Mouse (Mus musculus) ES-E14 (cell line): ENCODE data around the gene Sec14l2. TPM values are rescaled to one million over a fixed set of nuclear protein-coding genes. Genes with fewer than 3 reads are reported as not detected.
"Not testable (repeated sequence)": the region's sequence is repeated elsewhere in the genome, so short reads cannot be mapped to it uniquely, and the experiment has no call there.

Experiments used
- DNase-seq: peaks from one replicate; pipeline ENCODE4 v3.0.0-alpha.2; 2013; ENCODE audit warnings: low read depth, low spot score
- H3K27ac ChIP-seq: 2 replicates; pipeline ENCODE4 v1.5.1; 2012; ENCODE audit warnings: low read depth, mild to moderate bottlenecking, low read length, moderate library complexity, mixed read lengths; ENCODE audit not compliant: poor library complexity, insufficient read depth, severe bottlenecking
- H3K36me3 ChIP-seq: 2 replicates; pipeline ENCODE4 v1.6.1; 2012; ENCODE audit warnings: mild to moderate bottlenecking, low read length, moderate library complexity, mixed read lengths; ENCODE audit not compliant: control insufficient read depth, poor library complexity, insufficient read depth, severe bottlenecking
- H3K4me1 ChIP-seq, 2 experiments: fragments of 150-350 bp in 1 of 2; sonication (generic) in 1 of 2; 2 replicates each; pipeline ENCODE4 v1.6.1; 2012; ENCODE audit warnings: low read length in 2 of 2, mild to moderate bottlenecking in 1 of 2, mixed read lengths in 1 of 2; ENCODE audit not compliant: control insufficient read depth in 2 of 2, insufficient read depth in 2 of 2, poor library complexity in 1 of 2
- H3K4me3 ChIP-seq, 2 experiments: fragments of 150-350 bp in 1 of 2; sonication (generic) in 1 of 2; 2 replicates each; pipeline ENCODE4 v1.5.1; 2012; ENCODE audit warnings: low read length in 2 of 2, low read depth in 1 of 2, mild to moderate bottlenecking in 1 of 2, mixed read lengths in 1 of 2; ENCODE audit not compliant: insufficient read depth in 1 of 2, poor library complexity in 1 of 2, severe bottlenecking in 1 of 2
- H3K9ac ChIP-seq: 2 replicates; pipeline ENCODE4 v1.6.1; 2012; ENCODE audit warnings: low read depth, mild to moderate bottlenecking, low read length, mixed read lengths; ENCODE audit not compliant: poor library complexity, insufficient read depth, severe bottlenecking
- H3K9me3 ChIP-seq: fragments of 150-350 bp; sonication (generic); 2 replicates; pipeline ENCODE4 v1.6.1; 2012; ENCODE audit warnings: low read depth, mild to moderate bottlenecking, low read length; ENCODE audit not compliant: control insufficient read depth, insufficient read depth
- CHD2 ChIP-seq: IDR thresholded peaks from 2 replicates; pipeline ENCODE4 v1.6.1; 2014; ENCODE audit warnings: mild to moderate bottlenecking, low read depth, low read length, inconsistent platforms
- HCFC1 ChIP-seq: IDR thresholded peaks from 2 replicates; pipeline ENCODE4 v1.6.1; 2012; ENCODE audit warnings: low read length, inconsistent platforms, borderline replicate concordance; ENCODE audit not compliant: insufficient read depth
- MAFK ChIP-seq: IDR thresholded peaks from 2 replicates; pipeline ENCODE4 v1.6.1; 2014; ENCODE audit warnings: mild to moderate bottlenecking, low read depth, low read length, inconsistent platforms; ENCODE audit not compliant: insufficient read depth
- ZC3H11A ChIP-seq: IDR thresholded peaks from 2 replicates; pipeline ENCODE4 v1.6.1; 2012; ENCODE audit warnings: low read depth, mild to moderate bottlenecking, inconsistent platforms, low read length, borderline replicate concordance
- ZNF384 ChIP-seq: IDR thresholded peaks from 2 replicates; pipeline ENCODE4 v1.6.1; 2012; ENCODE audit warnings: low read depth, low read length, inconsistent platforms
- in situ Hi-C, 2 experiments: fragments of 600-800 bp; cut with MboI; formaldehyde crosslinking; loops; one replicate each; pipeline ENCODE4 v1.15.1; 2025; ENCODE audit warnings: low sequenced_read_pairs in 2 of 2, inconsistent platforms in 1 of 2; ENCODE audit not compliant: unreplicated experiment in 2 of 2
- total RNA-seq: library from RNA; depleted of rRNA; stranded (reverse); fragments of 300-350 nt; gene quantifications from 2 replicates; pipeline ENCODE4 v1.2.3, GENCODE M21; 2012

Gene Sec14l2
- total RNA-seq, 1 experiment: 7.9 TPM

- in situ Hi-C loops: no loop called here
- no peak for DNase-seq
- no peak overlapping the region for H3K9ac ChIP-seq
- no peaks in the 10 kb centered on the region for H3K9me3 ChIP-seq
- no peak overlapping the region for H3K4me3 ChIP-seq
- H3K36me3 ChIP-seq: no peaks in the 10 kb centered on the region; the same call in 1 of the 2 replicates
- no peak overlapping the region for H3K27ac ChIP-seq
- peaks cover 0 to 2% of the 10 kb centered on the region in 2 experiments; a peak in 1 of 4 replicates for H3K4me1 ChIP-seq
- no peak for TF ChIP-seq ZNF384
- TF ChIP-seq MAFK: no peak
- TF ChIP-seq CHD2: no peak
Measured at GRCm38 (mm10) chr11:4113970-4114369, 9.2 kb downstream of the Sec14l2 start.

- in situ Hi-C loops: no loop called here
- Histone ChIP-seq H3K9me3 (no peaks in the 10 kb centered on the region), H3K4me1 (no peaks in the 10 kb centered on the region), H3K9ac (no peak overlapping the region), H3K36me3 (no peaks in the 10 kb centered on the region; the same call in 1 of the 2 replicates), H3K4me3 (no peak overlapping the region), H3K27ac (no peak overlapping the region)
- no peak for DNase-seq
- TF ChIP-seq MAFK (no peak), HCFC1 (no peak), CHD2 (no peak), ZC3H11A (no peak), ZNF384 (no peak)
Measured at GRCm38 (mm10) chr11:4113496-4113895, 9.7 kb downstream of the Sec14l2 start.

- no peaks in the 10 kb centered on the region for H3K9me3 ChIP-seq
- no peak overlapping the region for H3K4me3 ChIP-seq
- no peak overlapping the region for H3K9ac ChIP-seq
- no peak overlapping the region for H3K27ac ChIP-seq
- no peak for TF ChIP-seq MAFK
- no peak for TF ChIP-seq ZC3H11A
- no peak for TF ChIP-seq ZNF384
- no peak for TF ChIP-seq CHD2
- no peak for TF ChIP-seq HCFC1
- H3K4me1 ChIP-seq: no peaks in the 10 kb centered on the region
- no peak for DNase-seq
- no peaks in the 10 kb centered on the region; the same call in 1 of the 2 replicates for H3K36me3 ChIP-seq
- in situ Hi-C loops: no loop called here
Measured at GRCm38 (mm10) chr11:4112861-4113260, 10.4 kb downstream of the Sec14l2 start.

GRCm38 (mm10) chr11:4112033-4112432 is 11.2 kb downstream of the Sec14l2 start:
- Histone ChIP-seq H3K9ac (no peak overlapping the region), H3K36me3 (no peaks in the 10 kb centered on the region; the same call in 1 of the 2 replicates), H3K9me3 (no peaks in the 10 kb centered on the region), H3K4me1 (no peaks in the 10 kb centered on the region), H3K4me3 (no peak overlapping the region), H3K27ac (no peak overlapping the region)
- DNase-seq: no peak
- in situ Hi-C loops: no loop called here
- no peak for TF ChIP-seq HCFC1
- no peak for TF ChIP-seq ZC3H11A

- Histone ChIP-seq H3K4me1 (no peaks in the 10 kb centered on the region), H3K27ac (no peak overlapping the region), H3K9me3 (no peaks in the 10 kb centered on the region), H3K4me3 (no peak overlapping the region), H3K36me3 (no peaks in the 10 kb centered on the region; the same call in 1 of the 2 replicates), H3K9ac (no peak overlapping the region)
- no peak for DNase-seq
- TF ChIP-seq ZNF384: no peak
- TF ChIP-seq CHD2: no peak
- no peak for TF ChIP-seq ZC3H11A
- in situ Hi-C loops: no loop called here
Measured at GRCm38 (mm10) chr11:4108691-4109090, 14.5 kb downstream of the Sec14l2 start.

GRCm38 (mm10) chr11:4107901-4108300 is 15.3 kb downstream of the Sec14l2 start:
- in situ Hi-C loops, H3K9me3 ChIP-seq, H3K4me1 ChIP-seq, H3K9ac ChIP-seq, DNase-seq, H3K4me3 ChIP-seq, H3K36me3 ChIP-seq, H3K27ac ChIP-seq: not testable (repeated sequence)
